Mouse (Mus musculus): Measurements from ENCODE around the gene Hist4h4. TPM values are rescaled to one million over a fixed set of nuclear protein-coding genes. Genes with fewer than 3 reads are reported as not detected.
"Not testable (repeated sequence)": the region's sequence is repeated elsewhere in the genome, so short reads cannot be mapped to it uniquely, and the experiment has no call there.

Gene Hist4h4
- polyA plus RNA-seq, 1 experiment from 2014 or later, result 0.17 TPM

GRCm38 (mm10) chr6:136803093-136803738, 999 bp downstream of the Hist4h4 start:
- Histone ChIP-seq H3K9me3 (replicated peaks; ENCODE audit: control insufficient read depth, low read length) (no peaks in the 10 kb centered on the region), H3K27me3 (ENCODE audit: control insufficient read depth, insufficient read depth, low read length) (no peaks in the 10 kb centered on the region), H3K27ac (ENCODE audit: low read depth, low read length) (peak overlapping the region; percentile 100), H3K4me1 (ENCODE audit: control insufficient read depth, insufficient read depth, low read length) (peaks cover 3% of the 10 kb centered on the region), H3K4me3 (ENCODE audit: low read depth, low read length) (peak overlapping the region; percentile 75), H3K36me3 (ENCODE audit: control insufficient read depth, insufficient read depth, low read length) (no peaks in the 10 kb centered on the region), H3K9ac (ENCODE audit: low read depth, low read length) (peak overlapping the region; percentile 99), H3K4me2 (peak overlapping the region; percentile 95)
- ATAC-seq (replicated peaks; ENCODE audit: insufficient number of reproducible peaks, low FRiP score, low TSS enrichment), result no peak
- WGBS (ENCODE audit: insufficient replicate concordance), result 11% methylated on average over 12 of the region's 12 CpGs

DNA sequence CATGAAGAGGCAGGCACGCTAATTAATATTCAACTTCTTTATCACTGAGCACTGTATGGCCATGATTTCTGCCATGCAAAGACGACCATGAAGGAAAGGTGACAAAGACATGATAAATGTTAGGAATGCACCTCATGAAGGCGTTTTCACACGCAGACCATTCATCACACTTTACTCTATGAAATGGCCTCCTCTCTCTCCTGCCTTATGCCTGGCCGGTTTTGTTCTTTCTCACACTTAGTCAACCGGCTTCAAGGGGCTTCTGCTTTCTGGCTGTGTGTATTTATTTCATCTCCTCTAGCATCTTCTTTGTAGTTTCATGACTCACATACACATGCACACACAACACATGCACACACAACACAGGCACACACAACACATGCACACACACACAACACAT, 2.9 kb downstream of the Hist4h4 start:
- H3K4me2 ChIP-seq, result no peak overlapping the region
- WGBS (ENCODE audit: insufficient replicate concordance), result 76% methylated on average over 6 of the region's 6 CpGs
- H3K27ac ChIP-seq (ENCODE audit: low read depth, low read length), result no peak overlapping the region
- no peak overlapping the region for H3K4me3 ChIP-seq (ENCODE audit: low read depth, low read length)
- no peaks in the 10 kb centered on the region for H3K9me3 ChIP-seq (replicated peaks; ENCODE audit: control insufficient read depth, low read length)
- no peak for ATAC-seq (replicated peaks; ENCODE audit: insufficient number of reproducible peaks, low FRiP score, low TSS enrichment)
- peaks cover 3% of the 10 kb centered on the region for H3K4me1 ChIP-seq (ENCODE audit: control insufficient read depth, insufficient read depth, low read length)
- H3K9ac ChIP-seq (ENCODE audit: low read depth, low read length), result no peak overlapping the region
- no peaks in the 10 kb centered on the region for H3K27me3 ChIP-seq (ENCODE audit: control insufficient read depth, insufficient read depth, low read length)
- no peaks in the 10 kb centered on the region for H3K36me3 ChIP-seq (ENCODE audit: control insufficient read depth, insufficient read depth, low read length)

- H3K27me3 ChIP-seq (ENCODE audit: control insufficient read depth, insufficient read depth, low read length), result no peaks in the 10 kb centered on the region
- H3K9me3 ChIP-seq (replicated peaks; ENCODE audit: control insufficient read depth, low read length), result no peaks in the 10 kb centered on the region
- H3K4me3 ChIP-seq (ENCODE audit: low read depth, low read length), result no peak overlapping the region
- H3K27ac ChIP-seq (ENCODE audit: low read depth, low read length), result no peak overlapping the region
- H3K4me1 ChIP-seq (ENCODE audit: control insufficient read depth, insufficient read depth, low read length), result peaks cover 3% of the 10 kb centered on the region
- no peak overlapping the region for H3K4me2 ChIP-seq
- ATAC-seq (replicated peaks; ENCODE audit: insufficient number of reproducible peaks, low FRiP score, low TSS enrichment), result no peak
- WGBS (ENCODE audit: insufficient replicate concordance), result 85% methylated on average over 8 of the region's 8 CpGs
- H3K36me3 ChIP-seq (ENCODE audit: control insufficient read depth, insufficient read depth, low read length), result no peaks in the 10 kb centered on the region
- no peak overlapping the region for H3K9ac ChIP-seq (ENCODE audit: low read depth, low read length)
Observed at GRCm38 (mm10) chr6:136800710-136801109, 3.5 kb downstream of the Hist4h4 start.

GRCm38 (mm10) chr6:136797874-136798693, 6.1 kb downstream of the Hist4h4 start:
- H3K9ac ChIP-seq (ENCODE audit: low read depth, low read length); H3K27ac ChIP-seq (ENCODE audit: low read depth, low read length); H3K9me3 ChIP-seq (replicated peaks; ENCODE audit: control insufficient read depth, low read length); H3K36me3 ChIP-seq (ENCODE audit: control insufficient read depth, insufficient read depth, low read length); H3K4me1 ChIP-seq (ENCODE audit: control insufficient read depth, insufficient read depth, low read length); H3K4me3 ChIP-seq (ENCODE audit: low read depth, low read length); ATAC-seq (replicated peaks; ENCODE audit: insufficient number of reproducible peaks, low FRiP score, low TSS enrichment); H3K27me3 ChIP-seq (ENCODE audit: control insufficient read depth, insufficient read depth, low read length): not testable (repeated sequence)
- 73% methylated on average over 3 of the region's 3 CpGs for WGBS (ENCODE audit: insufficient replicate concordance)
- H3K4me2 ChIP-seq, result 0 out of 2 replicates have a peak overlapping the region, but pooled peaks have one; percentile 9

DNA sequence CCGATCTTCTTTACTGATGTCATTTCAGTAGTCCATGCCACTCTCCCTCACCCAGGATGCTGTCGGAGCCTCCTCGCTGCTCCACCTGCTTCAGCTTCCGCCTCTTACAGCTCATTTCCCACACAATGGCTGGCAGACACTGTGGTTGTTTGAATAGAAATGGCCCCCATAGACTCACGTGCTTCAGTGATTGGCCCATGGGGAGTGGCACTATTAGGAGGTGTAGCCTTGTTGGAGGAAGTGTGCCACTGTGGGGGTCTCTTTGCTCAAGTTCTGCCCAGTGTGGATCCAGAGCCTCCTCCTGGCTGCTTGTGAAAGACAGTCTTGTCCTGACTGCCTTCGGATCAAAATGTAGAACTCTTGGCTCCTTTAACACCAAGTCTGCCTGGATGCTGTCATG, 8.4 kb downstream of the Hist4h4 start:
- H3K4me3 ChIP-seq (ENCODE audit: low read depth, low read length), result no peak overlapping the region
- ATAC-seq (replicated peaks; ENCODE audit: insufficient number of reproducible peaks, low FRiP score, low TSS enrichment), result no peak
- WGBS (ENCODE audit: insufficient replicate concordance), result 64% methylated on average over 6 of the region's 6 CpGs
- no peaks in the 10 kb centered on the region for H3K4me1 ChIP-seq (ENCODE audit: control insufficient read depth, insufficient read depth, low read length)
- no peak overlapping the region for H3K27ac ChIP-seq (ENCODE audit: low read depth, low read length)
- H3K4me2 ChIP-seq, result no peak overlapping the region
- H3K36me3 ChIP-seq (ENCODE audit: control insufficient read depth, insufficient read depth, low read length), result no peaks in the 10 kb centered on the region
- H3K27me3 ChIP-seq (ENCODE audit: control insufficient read depth, insufficient read depth, low read length), result no peaks in the 10 kb centered on the region
- no peak overlapping the region for H3K9ac ChIP-seq (ENCODE audit: low read depth, low read length)
- H3K9me3 ChIP-seq (replicated peaks; ENCODE audit: control insufficient read depth, low read length), result no peaks in the 10 kb centered on the region

GRCm38 (mm10) chr6:136795110-136795509, 9.1 kb downstream of the Hist4h4 start:
- Histone ChIP-seq H3K4me3 (ENCODE audit: low read depth, low read length) (no peak overlapping the region), H3K36me3 (ENCODE audit: control insufficient read depth, insufficient read depth, low read length) (no peaks in the 10 kb centered on the region), H3K4me1 (ENCODE audit: control insufficient read depth, insufficient read depth, low read length) (no peaks in the 10 kb centered on the region), H3K9me3 (replicated peaks; ENCODE audit: control insufficient read depth, low read length) (no peaks in the 10 kb centered on the region), H3K27me3 (ENCODE audit: control insufficient read depth, insufficient read depth, low read length) (no peaks in the 10 kb centered on the region), H3K4me2 (no peak overlapping the region), H3K9ac (ENCODE audit: low read depth, low read length) (no peak overlapping the region), H3K27ac (ENCODE audit: low read depth, low read length) (no peak overlapping the region)
- 27% methylated on average over 1 of the region's 1 CpGs for WGBS (ENCODE audit: insufficient replicate concordance)
- ATAC-seq (replicated peaks; ENCODE audit: insufficient number of reproducible peaks, low FRiP score, low TSS enrichment), result no peak

GRCm38 (mm10) chr6:136793831-136794525, 10.2 kb downstream of the Hist4h4 start:
- Histone ChIP-seq H3K4me2 (peak overlapping the region; percentile 82), H3K36me3 (ENCODE audit: control insufficient read depth, insufficient read depth, low read length) (no peaks in the 10 kb centered on the region), H3K9ac (ENCODE audit: low read depth, low read length) (peak overlapping the region; percentile 62), H3K27me3 (ENCODE audit: control insufficient read depth, insufficient read depth, low read length) (no peaks in the 10 kb centered on the region), H3K9me3 (replicated peaks; ENCODE audit: control insufficient read depth, low read length) (no peaks in the 10 kb centered on the region), H3K4me1 (ENCODE audit: control insufficient read depth, insufficient read depth, low read length) (no peaks in the 10 kb centered on the region), H3K4me3 (ENCODE audit: low read depth, low read length) (peak overlapping the region; percentile 45), H3K27ac (ENCODE audit: low read depth, low read length) (no peak overlapping the region)
- WGBS (ENCODE audit: insufficient replicate concordance), result 1% methylated on average over 24 of the region's 24 CpGs
- ATAC-seq (replicated peaks; ENCODE audit: insufficient number of reproducible peaks, low FRiP score, low TSS enrichment), result no peak

DNA sequence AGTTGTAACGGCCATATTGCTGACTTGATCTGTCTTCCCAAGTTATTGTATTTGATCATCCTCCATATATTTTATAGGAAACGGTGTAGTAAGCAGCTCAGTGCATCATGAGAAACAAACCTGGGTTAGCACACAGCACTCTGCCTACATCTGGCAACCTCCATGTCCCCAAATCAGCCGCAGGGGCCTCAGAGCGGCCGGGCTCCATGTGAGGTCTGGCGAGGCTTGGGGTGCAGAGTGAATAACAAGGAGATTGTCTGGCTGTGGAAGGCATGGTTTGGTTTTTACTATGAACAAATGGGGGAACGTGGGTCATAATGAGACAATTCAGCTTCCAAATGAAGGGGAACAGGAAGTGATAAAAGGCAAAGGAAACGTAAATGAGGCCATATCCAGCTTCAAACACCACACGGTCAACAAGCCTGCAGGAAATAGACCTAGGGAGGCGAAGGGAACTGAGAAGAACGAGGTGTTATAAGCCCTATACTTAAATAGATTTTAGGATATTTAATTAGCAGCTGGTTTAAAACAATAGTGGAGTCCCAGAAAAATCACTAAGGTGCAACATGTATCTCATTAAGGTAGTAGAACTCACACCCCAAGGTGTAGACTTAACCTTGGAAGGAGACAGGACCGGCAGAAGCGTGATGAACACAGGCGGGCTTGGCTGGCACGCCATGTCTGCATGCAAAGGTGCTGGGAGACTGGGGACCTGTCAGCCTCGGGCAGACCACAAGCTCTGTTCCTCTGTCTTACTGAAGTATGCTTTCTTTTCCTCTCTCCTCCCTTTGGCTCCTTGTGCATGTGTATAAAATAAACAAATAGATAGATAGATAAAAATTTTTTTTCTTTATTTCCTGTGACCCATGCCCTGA, 11.1 kb downstream of the Hist4h4 start:
- H3K4me3 ChIP-seq (ENCODE audit: low read depth, low read length), result peak overlapping the region; percentile 45
- no peaks in the 10 kb centered on the region for H3K36me3 ChIP-seq (ENCODE audit: control insufficient read depth, insufficient read depth, low read length)
- WGBS (ENCODE audit: insufficient replicate concordance), result 19% methylated on average over 16 of the region's 16 CpGs
- no peak for ATAC-seq (replicated peaks; ENCODE audit: insufficient number of reproducible peaks, low FRiP score, low TSS enrichment)
- H3K9me3 ChIP-seq (replicated peaks; ENCODE audit: control insufficient read depth, low read length), result no peaks in the 10 kb centered on the region
- peak overlapping the region; percentile 62; the same call in 1 of the 2 replicates for H3K9ac ChIP-seq (ENCODE audit: low read depth, low read length)
- H3K27me3 ChIP-seq (ENCODE audit: control insufficient read depth, insufficient read depth, low read length), result no peaks in the 10 kb centered on the region
- H3K4me1 ChIP-seq (ENCODE audit: control insufficient read depth, insufficient read depth, low read length), result no peaks in the 10 kb centered on the region
- peak overlapping the region; percentile 82 for H3K4me2 ChIP-seq
- no peak overlapping the region for H3K27ac ChIP-seq (ENCODE audit: low read depth, low read length)
